Mouse (Mus musculus): ENCODE measurements at regions not wholly inside any gene's neighbourhood (a gene's known extent, or its start where the extent isn't known, plus 50 kb on each side); places are given as distances from the start of the nearest gene placed in this dataset.
A peak's percentile ranks its signal among the peaks of the same experiment; 100 is the strongest.

DNA sequence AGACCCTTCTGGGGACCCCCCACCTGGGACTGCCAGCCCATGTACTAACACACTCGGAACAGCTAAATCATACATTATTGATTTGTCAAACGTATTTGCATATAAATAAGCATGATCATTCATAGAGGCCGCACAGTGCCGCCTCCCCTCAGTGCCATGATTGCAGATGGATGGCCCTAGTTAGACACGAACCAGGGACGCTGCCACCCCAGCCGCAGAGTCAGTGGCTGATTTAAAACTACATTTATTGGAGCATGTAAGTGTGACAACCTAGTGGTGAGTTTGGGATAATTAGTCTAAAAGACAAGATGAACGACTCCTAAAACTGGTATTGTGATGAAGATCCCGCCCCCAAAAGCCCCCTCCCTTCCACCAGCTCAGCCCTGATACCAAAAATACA is 138.3 kb upstream of the Top1 start:
- DNase-seq (ENCODE audit: low read depth, low spot score): no peak

DNA sequence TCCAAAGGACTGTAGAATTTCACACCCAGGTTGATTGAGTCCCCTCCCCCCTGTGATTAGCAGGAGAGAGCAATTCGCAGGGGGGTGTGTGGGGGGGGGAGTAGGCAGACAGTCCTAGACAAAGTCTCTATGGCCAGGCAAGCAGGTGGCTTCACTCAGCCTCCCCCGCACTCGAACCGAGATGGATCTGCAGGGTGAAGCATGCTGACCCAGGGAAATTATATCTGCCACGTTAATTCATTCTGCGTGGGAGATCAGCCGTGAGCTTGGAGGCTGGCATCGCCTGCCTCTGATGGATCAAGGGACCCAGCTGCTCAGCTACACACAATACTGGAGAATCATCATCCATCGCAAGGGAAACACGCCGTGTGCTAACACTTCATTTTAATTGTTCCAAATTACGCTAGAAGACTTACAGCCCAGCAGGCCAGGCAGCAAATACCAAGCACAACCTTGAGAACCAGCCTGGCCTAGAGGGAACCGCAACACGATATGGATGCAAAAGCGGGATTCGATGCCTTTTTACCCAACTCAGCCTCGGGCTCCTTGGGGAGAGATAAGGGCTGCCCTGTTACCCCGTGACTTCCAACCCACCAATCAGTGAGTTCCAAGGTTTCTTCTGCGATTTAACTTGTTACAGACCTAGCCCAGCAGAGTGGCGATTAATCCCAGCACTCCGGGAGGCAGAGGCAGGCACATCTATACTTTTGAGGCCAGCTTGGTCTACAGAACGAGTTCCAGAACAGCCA is 137.7 kb upstream of the Top1 start:
- peak; percentile 22 for DNase-seq (ENCODE audit: low read depth, low spot score)

DNA sequence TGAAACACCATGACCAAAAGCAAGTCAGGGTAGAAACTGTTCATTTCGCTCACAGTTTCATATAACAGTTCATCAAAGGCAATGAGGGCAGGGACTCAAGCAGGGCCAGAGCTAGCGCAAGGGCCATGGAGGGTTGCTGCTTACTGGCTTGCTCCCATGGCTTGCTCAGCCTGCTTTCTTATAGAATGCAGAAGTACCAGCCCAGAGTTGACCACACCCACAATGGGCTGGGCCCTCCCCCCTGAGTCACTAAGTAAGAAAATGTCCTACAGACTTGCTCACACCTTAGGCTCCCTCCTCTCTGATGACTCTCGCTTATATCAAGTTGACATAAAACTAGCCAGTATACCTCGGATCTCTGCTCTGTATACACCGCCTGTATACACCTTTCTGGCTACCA is 135.5 kb upstream of the Top1 start:
- peak; percentile 54 for DNase-seq (ENCODE audit: low read depth, low spot score)

DNA sequence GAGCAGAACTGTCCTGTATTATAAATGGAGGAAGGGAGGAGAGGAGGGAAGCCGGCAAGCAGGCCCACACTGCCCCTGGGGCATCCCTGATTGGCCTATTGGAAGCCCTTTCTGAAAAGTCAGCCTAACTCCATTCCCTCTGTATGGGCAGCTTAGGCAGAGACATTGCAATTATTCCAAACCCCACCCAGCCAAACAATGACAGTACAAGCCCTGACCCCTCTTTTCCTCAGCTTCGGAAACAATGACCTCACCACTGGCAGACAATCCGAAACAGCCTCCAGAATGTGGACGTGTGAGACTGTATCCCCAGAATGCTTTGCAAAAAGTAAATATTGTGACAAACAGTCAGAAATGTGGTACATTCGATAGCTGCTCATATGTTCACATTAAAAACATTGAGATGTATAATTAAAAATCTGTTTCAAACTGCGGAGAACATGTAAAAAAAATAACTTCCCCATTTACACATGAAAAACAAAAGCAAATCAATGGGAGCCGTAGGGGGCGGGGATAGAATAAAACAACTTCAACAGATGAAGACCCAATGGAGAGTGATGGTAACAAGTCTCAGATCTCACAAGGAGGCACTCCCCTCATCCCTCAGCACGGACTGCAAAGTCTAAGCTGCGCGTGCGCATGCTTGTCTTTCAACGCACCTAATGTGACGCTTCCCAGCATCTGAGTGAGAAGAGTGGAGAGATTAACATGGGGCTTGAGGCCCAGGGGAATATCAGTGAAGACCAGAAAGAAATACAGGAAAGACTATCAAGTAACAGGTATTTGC is 134.9 kb upstream of the Top1 start:
- DNase-seq (ENCODE audit: low read depth, low spot score): peak; percentile 40

DNA sequence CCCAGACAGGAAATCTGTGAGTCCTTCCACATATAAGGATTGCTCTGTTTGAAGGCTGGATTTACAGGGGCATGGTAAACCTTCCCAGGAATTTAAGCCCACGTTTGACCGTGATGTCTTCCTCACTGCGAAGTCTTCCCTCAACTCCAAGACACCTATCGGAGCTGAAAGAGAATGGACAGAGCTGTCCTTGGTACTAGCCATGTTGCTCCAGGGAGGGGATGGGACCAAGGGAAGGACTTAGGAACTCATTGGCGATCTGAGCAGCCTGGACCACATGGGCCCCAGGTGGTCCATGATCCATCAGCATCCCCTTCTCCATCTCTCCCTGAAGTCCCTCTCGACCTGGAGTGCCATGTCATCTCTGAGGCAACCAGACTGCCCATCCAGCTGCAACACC is 130.1 kb upstream of the Top1 start:
- peak; percentile 42 for DNase-seq (ENCODE audit: low read depth, low spot score)

DNA sequence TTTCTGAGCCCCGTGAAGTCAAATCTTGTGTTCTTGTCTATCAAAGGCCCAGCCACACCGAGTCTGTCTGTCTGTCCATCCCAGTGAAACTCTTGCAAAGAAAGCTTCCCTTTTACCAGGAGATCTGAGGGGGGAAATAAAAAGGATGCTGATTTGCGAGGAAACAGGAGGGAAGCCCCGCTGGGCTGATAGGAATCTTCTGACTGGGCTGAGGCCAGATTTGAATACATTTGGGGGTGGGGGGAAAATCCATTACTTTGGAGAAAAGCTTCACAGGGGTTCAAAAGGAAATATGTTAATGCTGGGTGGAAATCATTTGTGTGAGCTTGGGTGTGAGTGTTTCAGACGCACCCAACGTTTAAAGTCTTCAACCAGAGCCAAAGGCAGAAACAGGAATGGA is 129.2 kb upstream of the Top1 start:
- peak; percentile 68 for DNase-seq (ENCODE audit: low read depth, low spot score)

DNA sequence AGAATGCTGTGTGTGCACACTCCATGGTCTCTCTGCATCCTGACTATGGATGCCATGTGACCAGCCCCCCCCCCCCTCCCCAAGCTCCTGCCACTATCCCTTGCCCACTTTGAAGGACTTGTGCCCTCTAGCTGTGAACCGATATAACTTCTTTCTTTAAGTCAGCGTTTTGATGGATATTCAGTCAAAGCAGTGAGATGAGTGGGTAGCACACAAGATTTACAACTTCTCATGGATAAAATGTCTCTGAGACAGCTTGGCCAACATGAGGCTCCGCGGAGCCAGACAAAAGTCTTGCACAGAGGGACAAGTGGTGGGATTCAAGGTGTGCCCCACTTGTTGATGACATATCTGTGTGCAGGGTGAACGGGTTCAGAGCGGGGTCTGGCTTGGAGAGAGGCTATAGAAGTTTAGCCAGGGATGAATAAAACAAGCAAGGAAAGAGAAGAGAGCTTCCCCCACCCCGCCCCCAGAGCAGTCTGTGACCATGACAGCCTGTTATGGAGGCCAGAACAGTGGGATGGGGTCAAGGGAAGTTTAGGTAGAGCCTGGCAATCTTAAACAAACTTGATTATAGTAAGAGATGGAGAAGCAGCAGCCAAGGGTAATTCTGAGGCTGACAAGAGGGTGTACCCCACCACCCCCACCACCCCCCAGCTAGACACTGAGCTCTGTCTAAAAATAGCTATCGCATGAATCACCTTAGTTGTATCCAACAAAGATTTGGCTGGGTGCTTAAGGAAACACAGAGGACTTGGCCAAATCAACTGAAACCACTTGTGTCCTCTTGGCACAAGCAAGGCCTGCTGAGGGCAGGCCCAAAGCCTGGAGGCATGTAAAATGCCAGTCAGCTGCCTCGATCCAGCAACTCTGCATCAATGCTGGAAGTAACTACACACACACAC is 120.1 kb upstream of the Top1 start:
- no peak for DNase-seq (ENCODE audit: low read depth, low spot score)

DNA sequence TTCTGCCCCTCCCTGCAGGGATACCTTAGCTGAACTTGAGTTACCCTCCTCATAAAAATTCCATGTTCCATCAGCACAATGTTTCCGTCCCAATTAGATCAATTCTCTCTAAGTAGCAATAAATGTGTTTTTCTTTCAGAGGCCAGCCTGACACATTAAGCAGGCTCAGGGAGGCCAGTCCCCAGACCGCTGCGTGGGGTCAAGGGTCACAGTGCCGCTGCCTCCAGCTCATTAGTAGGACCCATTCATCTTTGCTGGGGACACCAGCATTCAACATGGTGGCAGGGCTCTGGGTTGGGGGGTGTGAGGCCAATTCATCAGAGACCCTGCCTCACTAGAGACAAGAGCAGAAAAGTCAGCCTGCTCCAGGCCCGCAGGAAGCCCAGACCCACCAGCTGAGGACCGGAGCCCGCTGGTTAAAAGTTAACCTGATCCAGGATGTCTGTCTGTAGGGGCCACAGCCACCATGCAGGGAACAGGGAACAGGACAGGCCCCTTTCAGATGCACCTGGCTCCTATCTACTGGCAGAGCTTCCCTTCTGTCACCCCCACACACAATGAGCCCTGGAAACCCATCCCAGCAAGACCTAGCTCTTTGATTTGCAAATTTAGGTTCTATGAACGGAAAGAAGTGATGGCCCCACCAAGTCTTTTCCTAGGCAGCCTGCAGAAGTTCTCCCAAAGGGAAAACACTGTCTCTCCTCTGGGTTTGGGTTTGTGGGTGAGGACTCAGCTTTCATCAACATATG is 119.1 kb upstream of the Top1 start:
- DNase-seq (ENCODE audit: low read depth, low spot score): peak; percentile 24

DNA sequence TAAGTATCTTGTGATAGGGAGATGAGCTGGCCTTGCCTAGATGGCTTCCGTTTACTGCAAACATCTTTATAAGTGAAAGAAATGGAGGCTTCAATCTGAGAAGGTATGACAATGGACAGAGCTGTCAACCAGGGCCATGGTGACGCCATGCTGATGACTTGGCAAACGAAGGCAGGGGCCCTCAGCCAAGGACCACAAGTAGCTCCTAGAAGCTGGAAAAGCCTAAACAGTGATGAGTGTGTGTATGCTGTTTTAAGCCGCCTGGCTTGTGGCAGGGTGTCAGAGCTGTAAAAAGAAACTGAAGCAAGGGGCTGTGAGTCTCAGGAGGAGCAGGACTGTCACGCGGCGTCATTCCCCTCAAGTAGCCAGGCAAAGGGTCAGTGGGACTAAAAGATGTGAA is 116.4 kb upstream of the Top1 start:
- no peak for DNase-seq (ENCODE audit: low read depth, low spot score)

DNA sequence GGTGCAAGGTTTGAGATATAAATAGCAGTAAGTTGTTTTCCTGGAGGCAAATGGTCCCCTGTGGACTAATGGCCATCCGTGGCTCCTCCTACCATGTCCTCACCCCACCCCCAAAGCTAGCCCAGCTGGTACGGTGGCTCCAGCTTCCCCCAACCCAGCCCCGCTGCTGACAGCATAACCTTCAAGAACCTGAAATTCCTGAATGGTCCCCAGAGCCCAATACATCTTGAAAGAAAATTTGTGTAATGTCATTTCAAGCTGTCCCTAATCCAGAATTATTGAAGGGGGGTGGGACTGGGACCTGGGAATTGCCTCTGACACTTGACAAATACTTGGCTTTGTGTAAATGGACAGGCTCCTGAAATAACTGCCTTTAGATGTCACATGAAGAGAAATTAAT is 115.3 kb upstream of the Top1 start:
- no peak for DNase-seq (ENCODE audit: low read depth, low spot score)

DNA sequence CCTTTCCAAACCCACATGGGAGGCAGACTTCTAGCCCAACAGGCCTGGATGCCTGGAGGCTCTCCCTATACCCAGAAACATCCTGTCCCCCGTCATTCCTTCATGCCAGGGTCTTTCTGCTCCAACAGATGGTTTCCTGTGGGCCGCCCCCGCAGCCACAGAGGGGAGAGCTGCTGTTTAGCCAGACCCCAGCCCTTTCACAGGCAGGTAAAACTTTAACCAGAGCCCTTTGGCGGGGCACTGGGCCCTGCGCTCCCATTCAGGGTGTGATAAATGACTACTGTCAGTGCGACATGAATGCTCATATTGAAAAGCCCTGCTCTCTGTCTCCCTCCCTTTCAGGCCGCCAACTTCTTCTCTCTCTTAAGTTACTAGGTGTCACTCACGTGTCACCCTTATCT is 108.4 kb upstream of the Top1 start:
- no peak for DNase-seq (ENCODE audit: low read depth, low spot score)

DNA sequence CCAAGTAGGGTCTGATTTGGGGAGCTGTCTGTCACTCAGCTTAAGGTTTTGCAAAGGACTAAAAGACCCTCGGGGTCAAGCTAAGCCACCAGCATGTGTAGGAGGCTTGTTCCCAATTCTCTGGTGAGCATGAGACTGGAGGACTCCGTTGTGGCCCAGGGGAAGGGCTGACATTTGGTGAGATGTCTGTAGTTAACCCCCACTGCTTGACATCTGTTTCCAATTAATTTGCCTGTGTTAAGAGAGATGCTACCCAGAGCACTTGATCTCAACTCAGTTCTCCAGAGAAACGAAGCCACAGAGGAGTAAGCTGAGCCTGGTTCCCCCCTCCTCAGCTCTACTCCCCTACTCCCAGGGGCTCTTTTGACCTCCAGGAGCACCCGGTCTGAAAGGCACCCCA is 100.2 kb upstream of the Top1 start:
- DNase-seq (ENCODE audit: low read depth, low spot score): no peak

DNA sequence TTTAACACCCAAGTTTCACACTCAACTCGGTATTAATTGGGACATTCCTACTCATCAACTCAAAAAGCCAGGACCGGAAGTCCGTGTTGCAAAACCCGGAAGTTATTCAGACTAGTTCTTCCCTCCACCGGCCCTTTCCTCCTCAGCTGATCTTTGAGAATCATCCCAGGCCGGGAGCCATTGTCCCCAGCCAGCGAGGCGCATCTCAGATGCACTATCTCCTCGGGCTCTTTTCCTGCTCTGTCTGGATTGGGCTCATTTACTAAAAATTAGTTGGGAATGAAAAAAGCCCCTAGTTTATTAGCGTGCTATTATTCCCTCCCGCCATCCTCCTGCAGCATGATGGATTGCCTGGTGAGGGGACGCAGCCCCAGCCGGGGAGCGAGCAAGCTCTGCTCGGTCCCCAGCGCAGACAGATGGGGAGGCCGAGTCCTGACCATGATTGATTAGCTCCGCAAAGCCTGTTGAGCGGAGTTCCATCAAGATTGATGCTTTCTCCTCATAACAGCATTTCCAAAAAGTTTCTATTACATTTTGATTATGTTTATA is 93.5 kb upstream of the Top1 start:
- DNase-seq (ENCODE audit: low read depth, low spot score): peak; percentile 32

DNA sequence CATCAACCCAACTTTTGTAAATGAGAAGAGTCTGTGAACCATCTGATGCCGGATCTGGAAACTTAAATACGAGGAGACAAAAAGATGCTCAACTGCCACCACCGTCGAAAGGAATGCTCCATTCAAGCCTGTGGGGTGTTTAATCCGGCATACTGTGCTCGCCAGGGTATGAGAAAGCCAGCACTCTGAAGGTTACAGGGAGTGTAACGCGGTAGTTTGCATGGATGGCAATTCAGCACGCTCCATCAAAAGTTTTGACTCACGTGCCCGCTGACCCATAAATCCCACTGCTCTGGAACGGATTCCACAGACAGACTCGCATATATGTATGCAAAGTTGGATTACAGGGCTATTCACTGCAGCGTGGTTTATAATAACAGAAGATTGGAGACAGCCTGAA is 84.0 kb upstream of the Top1 start:
- no peak for DNase-seq (ENCODE audit: low read depth, low spot score)

DNA sequence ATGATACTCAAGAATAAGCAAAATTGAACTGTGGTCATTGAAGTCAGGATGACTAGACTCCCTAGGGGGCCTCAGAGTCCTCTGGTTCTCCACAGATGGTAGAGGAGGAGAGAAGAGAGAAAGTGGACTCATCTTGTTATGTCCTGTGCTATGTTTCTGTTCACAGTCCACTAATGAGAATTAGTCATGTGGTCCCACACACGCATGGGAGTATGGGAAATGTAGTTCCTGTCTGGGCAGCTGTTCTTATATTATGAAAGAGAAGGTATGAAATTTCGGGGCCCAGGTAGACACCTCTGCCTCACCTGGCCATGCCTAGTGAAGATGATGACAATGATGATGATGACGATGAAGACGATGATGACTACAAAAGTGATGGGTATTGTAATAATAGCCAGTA is 77.9 kb upstream of the Top1 start:
- DNase-seq (ENCODE audit: low read depth, low spot score): no peak

DNA sequence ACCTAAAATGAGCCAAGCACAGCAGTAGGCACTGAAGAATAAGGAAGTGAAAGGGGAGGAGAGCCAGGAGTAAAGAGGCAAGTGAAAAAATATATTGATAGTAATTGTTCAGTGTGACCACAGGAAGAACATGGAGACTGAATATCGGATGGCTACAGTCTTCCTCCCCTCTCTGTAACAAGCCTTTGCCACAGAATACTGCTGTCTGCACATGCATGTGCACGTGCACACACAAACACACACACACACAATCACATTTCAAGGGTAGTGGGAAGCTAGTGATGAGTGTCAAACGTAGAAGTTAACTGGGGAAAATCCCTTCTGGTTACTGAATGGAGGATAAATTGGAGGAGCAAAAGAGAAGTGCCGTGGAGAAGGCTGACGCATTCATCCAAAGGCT is 76.2 kb upstream of the Top1 start:
- no peak for DNase-seq (ENCODE audit: low read depth, low spot score)

DNA sequence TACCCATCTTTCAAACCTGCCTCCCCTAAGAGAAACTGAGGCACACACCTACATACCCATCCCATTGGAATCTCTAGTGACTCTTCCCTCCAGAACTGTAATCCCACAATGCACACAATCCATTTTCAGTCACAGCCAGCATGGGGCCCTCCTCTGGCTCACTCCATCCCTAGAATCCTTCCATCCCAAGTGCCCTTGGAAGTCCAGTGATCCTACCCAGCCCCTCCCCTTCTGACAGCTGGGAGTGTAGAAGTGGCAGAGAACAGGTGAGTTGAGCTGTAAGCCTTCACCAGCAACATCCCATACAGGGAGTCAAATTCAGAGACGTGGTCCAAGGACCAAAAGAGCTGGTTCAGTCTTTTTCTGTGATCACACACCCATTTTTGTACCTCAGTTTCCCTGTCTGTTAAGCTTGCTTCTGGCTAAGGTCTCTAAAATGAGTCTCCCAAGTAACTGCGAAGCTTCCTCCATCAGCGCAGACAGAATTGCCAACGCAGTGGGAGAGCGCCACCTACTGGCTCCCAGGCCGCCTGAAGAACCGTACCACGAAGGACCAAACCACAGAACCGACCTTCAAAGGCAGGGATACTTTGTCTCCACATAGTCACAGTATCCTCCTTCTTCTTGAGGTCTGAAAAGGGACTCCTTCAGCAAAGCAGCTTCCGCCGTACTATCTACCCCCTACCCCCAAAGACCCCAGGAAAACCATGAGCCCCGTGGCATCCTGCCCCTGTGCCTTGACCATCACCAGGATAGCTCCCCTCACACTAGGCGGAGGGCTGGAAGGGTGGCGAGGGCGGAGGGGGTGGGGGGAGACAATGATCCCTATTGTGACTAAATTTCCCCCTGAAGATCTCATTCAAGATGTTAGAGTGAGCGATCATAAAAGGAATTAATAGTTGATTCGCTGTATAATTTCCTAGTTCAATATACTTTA is 67.0 kb upstream of the Top1 start:
- peak; percentile 71 for DNase-seq (ENCODE audit: low read depth, low spot score)

DNA sequence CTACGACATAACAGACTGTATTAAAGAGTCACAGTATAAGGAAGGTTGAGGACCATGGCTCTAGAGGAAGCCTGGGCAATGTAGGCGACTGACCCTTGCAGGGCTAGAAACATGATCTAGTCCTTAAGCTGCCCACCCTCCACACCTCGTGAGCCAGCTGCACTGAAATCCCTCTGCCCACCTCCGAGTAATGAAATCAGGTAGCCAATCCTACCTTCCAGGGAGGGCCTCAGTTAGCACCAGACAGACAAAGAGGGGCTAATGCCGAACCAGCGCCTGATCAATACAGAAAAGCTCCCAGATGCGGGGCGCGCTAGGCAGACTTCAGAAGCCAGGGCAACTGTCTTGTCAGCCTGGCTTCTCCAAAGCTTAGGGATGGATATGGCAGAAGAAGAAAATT is 65.4 kb upstream of the Top1 start:
- no peak for DNase-seq (ENCODE audit: low read depth, low spot score)

DNA sequence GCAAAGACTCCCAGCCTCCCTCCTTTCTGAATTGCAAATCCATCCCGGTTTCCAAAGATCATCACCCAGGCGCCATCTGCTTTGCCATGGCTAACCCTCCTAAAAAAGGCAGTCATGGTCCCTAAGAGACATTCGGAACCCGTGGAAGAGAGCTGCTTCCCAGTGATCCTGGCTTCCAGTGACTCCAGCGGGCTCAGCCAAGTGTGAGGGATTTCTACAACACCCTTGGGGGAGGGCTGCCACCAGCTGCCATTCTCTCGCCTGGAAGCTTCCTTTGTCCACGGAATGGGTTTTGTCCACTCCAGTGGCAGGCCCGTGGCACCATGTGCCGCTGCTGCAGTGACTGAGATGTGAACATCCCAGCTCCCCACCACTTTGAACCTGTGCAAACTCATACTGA is 64.7 kb upstream of the Top1 start:
- no peak for DNase-seq (ENCODE audit: low read depth, low spot score)

DNA sequence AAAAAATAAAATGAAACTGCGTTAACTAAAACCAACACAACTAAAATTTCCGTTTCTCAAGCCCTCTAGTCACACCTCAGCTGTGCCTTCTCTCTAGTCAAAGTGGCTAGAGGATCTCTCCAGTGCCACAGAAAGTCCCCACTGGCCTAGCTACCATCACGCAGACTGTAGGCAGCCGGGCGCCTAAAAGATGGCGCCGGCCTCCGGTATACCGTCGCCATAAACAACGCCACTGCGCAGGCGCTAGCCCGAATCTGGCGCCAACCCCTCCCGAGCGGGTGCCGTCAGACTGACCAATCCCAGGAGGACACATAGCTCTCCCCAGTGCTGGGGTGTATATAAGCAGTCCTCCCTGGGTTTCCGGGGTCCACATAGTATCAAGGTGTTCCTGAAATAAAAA is 62.7 kb upstream of the Top1 start:
- DNase-seq (ENCODE audit: low read depth, low spot score): peak; percentile 34
